Mouse (Mus musculus) cerebellum, adult 18-20 months (tissue): ENCODE measurements at regions not wholly inside any gene's neighbourhood (a gene's known extent, or its start where the extent isn't known, plus 50 kb on each side); places are given as distances from the start of the nearest gene placed in this dataset.

Experiments
- DNase-seq, 2 experiments: peaks; one replicate each; pipeline ENCODE4 v3.0.0; 2021

DNA sequence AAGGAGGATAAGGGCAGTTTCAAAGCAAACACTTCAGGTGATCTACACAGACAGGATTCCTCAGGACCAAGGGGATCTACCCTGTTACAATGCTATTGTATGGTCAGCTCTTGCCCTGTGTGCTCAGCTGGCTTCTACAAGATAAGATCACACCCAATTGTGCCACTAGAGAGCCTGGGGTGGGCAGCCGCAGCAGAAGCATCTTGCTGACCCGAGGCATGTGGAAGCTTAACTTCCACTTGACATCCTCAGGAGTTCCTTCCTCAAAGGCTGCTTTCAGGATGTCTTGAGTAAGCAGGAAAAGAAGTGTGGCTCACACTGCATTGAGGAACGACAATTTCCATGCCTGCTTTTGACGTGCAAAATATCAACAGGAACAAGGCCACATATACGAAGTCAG is 222.8 kb upstream of the Gpc5 start:
- no peak for DNase-seq

DNA sequence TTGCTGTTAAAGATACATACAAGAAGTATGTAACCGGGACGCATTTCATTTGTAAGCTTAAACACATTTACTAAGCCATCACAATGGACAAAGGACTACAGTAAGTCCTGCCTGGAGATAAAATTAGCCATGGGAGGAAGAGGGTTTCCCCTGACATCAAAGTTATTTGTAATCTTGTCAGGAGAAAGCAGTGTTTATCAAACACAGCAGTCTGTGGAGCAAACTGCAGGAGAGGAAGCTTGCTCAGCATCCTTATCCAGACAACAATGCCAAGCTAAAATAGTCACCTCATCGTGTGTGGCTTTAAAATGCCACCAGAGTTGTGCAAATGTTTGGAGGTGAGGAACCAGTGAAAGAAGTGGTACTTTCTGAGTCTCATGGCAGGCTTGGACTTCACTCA is 216.9 kb upstream of the Gpc5 start:
- no peak for DNase-seq

DNA sequence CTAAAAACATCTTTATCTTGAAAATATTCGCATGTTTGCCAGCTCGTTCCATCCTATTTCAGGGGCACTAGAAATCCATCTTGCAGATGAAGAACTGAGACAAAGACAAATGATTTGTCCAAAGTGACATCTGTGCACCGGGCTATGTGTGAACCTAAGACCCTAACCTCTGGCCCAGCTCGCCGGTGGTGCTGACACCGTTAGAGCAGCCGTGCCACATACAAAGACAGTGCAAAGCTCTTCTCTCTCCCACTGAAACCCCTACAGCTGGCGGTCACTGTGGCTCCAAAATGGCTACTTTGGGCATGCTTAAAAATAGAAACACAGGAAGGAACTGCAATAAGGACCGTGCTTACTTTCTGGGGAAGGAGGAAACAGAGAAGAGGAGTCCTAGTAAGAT is 215.6 kb upstream of the Gpc5 start:
- no peak for DNase-seq

DNA sequence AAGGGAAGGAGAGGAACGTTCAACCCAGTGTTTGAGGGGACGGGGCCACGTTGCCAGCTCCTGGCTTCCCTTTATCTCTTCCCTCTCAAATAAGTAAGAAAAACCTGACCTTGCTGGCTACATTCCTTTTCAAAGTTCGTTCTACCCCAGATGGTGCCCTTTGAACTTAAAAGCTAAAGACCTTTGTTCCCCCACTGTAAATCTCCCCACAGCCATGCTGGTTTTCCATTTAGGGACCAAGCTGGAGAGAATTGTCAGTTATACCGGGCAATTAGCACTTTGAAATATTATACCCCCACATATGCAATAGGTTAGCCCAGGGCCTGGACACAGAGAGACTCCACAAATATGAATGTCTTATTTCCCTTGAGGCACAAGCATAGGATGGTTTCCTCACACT is 214.5 kb upstream of the Gpc5 start:
- DNase-seq, result no peak

DNA sequence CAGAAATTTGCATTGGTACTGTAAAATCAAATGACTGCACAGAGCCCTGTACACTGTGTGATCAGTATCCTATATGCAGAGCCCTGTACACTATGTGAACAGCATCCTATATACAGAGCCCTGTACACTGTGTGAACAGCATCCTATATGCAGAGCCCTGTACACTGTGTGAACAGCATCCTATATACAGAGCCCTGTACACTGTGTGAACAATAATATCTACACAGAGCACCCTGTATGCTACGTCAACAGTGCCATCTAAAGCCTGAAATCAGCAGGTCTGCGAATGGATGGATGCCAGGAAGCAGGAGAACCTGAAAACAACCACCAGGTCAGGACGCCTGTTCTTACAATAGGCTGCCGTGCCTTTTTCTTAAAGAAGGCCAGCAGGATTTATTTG is 211.7 kb upstream of the Gpc5 start:
- DNase-seq, result no peak

DNA sequence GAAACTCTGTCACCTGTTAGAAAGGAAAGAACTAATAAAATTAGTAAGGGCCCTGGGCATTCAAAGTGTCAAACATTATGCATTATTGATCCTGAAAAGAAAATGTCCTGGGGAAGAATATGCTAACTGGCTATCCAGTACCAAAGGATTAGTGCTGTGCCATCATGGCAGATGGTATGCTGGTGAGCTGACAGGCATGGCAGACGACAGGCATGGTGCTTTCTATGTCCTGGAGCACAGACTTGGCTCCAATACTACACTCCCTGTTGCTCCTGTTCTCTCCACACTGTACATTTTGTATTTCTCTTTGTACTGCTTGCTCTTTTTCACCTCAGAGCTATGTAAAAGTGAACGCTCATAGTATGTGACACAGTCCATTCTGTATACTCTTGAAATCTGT is 187.9 kb upstream of the Gpc5 start:
- DNase-seq, result no peak

DNA sequence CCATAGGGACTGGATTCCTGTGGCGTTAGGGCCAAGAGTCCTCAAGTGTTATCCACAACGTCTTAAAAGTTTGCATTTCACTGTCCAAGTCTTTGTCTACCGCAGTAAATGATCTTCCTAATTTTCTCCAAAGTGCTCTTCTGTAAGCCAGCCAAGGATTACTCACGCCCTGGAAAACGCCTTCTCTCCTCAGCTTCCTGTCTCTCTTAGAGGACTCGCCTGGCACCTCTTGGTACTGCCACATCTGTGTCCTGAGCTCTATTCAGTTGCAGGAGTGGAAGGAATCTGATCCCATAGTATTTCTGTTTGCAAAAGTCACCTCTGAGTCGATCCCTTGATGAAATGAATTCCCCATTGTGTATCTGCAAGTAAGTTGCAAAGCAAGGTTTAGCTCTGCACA is 179.7 kb upstream of the Gpc5 start:
- DNase-seq, result no peak

DNA sequence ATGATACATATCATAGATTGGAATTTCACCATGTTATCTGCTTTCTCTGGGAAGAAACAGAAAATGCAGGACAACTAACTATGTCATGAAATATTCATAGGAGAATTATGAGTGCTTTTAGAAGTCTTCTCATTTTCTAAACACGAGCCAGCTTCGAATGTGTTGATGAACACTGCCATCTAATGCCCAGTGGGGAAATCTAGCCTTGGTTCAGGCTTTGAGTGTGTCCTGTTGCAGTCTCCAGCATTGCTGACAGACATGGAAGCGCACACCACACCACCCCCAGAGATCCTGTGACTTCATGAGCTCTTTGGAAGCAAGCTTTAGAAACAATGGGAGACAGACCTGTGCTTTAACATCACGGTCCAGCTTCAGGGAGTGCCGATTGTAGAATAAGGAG is 178.8 kb upstream of the Gpc5 start:
- DNase-seq, result no peak

DNA sequence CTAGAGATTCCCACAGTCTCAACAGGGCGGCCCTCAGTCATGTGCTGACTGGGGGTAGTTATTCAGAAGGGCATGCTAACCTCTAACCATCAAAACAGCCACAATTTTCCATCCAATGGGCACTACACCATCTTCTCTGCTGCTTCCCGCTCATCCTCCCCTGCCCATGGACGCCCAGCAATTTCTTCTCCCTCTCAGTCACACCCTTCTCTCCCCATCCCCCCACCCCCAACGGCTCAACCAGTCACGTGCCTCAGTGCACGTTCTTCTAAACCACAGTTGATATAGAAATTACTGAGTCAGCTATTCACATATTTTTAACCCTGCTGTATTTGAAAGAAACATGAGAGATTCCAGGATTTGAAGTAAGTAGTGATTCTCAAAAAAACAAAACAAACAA is 146.3 kb upstream of the Gpc5 start:
- no peak for DNase-seq

DNA sequence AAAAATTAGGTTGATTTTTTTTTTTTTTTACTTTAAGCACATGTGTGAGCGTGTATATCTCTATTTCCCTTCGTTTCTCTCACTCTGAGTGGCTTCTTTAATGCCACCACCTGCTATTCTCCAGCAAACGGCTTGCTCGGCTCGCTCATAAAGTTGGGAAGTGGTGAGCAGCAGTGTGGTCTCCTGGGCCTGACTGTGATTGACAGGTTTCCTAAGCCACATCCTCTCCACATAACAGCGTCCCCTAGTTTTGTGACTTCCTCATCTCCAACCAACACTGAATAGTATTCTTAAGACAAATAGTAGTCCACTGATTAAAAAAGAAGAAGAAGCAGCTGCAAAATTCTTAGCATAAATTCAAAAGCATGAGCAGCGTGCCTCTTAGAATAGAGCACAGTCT is 145.7 kb upstream of the Gpc5 start:
- DNase-seq, result no peak

DNA sequence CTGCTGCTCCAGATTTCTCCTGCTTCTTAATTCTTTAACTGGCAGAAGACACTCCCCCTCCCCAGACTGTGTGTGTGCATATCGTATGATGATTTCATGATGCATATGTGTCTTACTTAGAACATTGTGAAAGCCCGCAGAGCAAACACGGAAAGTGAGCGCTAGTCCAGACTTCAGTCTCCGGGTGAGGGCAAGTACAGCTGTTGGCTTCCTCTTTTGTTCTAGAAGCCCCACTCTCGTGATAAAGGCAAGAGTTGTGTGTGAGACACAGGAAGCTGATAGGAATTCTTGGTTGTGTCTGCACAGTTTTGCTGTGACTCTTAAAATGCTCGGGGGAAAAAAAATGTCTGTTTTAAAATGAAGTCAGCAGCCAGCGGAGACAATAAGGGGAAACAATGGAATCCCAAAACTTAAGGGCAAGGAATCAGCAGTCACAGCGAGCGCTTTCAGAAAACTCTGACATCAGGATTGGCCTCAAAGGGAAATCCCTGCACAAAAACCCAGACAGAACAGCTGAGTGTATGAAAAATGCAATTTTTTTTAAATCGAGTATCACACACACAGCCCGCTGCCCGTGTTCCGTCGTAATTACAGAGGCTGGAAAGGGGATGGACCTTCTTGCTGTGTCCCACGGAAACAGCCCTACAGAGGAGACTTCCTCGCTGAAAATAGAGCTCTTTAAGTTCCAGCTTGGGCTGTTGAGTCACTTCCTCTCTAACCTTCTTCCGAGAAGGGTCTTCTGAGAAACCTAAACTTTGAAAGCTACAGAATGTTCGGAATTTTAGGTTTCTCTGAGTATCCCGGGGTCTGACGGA is 143.5 kb upstream of the Gpc5 start:
- no peak for DNase-seq

DNA sequence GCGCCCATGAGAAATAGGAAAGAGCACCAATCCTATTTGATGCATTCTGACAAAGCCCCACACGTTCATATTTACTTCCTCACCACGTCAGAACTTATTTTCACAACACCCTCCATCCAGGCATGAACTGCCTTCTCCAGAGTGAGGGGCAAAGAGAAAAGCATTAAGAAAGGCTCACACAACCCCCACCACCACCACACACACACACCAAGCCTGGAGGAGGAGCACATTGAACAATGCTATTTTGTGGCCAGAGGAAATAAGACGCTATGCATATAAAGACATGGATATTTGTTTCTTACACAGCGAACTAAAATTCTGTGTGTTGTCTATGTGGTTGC is 142.9 kb upstream of the Gpc5 start:
- DNase-seq, result no peak

DNA sequence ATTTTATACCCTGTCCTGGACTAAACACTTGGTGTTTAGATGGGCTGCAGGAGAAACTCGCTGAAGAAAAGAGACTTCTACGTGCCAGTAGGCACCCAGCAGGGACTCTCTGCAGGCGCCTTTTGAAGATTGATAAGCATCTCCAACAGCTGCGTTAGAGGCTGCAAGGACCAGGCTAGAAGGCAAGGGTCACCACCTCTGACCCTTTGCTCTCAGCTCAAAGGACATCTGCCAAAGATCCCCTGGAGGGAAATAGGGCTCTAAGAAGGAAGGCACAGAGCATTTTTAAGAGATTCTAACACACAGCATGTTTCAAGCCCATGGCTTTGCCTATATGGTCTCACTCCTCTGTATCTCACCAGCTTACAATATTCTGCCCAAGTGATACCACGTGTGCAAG is 139.7 kb upstream of the Gpc5 start:
- DNase-seq, result no peak

DNA sequence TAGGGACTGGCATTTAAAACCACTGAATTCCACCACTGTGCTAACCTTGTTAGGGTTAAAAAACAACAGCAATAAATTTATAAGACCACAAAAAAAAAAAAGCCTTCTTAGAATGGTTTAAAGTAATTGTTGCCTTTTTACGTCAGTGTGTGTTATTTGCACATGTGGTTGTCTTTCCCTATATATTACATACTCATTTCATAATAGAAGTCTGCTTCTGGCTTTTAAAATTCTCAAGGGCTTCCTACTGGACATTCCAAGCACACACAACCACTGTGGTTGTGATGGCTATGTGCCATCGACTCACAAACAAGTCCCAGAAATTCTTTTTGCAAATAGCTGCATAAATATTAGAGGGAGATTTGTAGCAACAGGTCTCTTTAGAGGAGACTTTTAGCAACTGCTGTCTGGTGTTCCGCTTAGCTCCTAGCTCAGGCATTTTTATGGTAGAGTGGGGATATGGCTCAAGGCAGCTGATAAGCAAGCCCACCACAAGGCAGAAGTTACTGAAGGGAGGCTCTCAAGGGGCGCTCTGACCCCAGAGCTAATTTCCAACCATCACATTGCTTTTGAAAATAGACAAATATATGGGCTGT is 138.8 kb upstream of the Gpc5 start:
- DNase-seq, result no peak

DNA sequence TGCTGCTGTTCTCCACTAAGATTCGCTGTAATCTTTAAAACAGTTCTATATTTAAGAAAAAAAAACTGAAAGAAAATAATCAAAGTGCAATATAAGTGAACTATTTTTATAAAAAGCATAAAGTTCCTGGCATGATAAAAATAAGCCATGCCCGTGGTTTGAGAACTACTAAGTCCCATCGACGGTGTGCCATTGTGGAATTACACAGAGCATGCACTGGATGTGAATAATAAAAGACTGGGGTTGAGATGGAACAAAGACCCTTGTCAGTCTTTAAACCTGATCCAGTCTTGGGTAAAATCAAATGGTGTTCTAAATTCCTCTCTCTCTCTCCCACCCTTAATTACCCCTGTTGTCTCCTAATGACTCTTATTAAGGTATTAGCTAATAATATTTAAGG is 137.7 kb upstream of the Gpc5 start:
- DNase-seq, result no peak

DNA sequence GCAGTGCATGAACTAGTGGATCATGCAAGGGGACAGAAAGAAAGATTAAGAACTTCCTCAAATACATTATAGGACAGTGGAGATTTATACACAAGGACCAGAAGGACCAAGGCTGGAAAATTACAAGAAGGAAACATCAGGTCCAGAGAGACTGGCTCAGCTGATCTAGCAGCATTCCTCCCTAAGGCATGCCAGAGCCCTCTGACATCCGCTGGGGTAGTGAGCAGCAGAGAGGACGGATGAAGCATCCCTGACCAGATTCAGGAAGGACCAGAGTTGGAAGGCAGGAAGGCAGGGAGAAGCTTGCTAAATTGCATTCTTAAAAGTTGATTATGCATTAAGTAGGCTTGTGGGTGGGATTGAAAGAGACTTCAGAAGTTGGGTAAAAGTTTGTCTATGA is 136.4 kb upstream of the Gpc5 start:
- DNase-seq, result no peak

DNA sequence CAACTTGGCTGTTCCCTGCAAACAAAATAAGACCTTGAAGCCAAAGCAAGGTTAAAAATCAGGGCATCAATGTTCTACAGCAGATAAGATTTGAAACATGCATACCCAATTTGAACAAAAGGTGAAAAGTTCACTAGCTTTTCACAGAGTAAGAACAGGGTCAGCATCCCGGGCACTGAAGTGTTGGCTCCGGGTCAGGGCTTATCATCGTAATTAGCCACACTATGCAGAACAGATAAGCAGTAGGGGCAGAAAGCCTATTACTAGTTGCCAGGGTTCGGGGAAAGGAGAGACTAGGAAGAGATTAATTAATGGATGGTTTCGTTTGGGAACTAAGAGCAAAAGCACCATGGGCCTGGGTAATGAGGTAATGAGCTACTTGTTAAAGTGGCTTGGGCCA is 131.7 kb upstream of the Gpc5 start:
- DNase-seq, result no peak

DNA sequence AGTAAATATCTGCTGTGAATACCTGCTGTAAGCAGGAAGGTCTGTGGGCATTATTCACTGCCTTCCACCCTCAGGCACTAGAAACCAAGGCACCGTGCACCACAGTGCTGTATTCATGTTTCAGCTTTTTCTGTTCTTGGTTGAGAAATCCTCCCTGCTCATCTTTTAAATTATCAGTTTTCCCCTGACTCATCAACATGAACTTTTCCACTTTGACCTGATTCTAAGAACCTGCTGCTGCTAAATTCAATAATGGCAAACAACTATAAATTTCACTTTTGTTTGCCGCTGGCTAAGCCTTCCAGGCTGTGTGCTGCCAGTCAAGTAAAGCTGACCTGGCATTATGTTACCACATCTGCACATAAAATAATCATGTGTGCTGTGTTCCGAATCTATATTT is 126.1 kb upstream of the Gpc5 start:
- no peak for DNase-seq

DNA sequence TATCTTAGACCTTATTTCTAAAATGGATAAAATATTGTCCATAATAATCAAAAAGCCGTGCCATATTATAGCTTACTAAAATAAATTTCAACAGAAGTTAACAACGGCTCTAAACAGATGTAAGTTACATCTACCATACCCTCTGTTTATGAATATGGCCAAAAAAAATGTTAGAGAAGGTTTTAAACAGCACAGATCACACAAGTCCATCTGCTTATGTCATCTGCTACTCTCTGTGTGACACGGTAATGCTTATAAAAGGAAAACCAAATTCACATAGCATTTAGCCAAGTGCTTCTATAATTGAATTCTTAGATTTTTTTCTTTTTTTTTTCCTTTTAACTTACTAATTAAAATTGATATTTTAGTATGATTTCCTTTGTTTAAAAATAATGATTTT is 123.0 kb upstream of the Gpc5 start:
- DNase-seq, result no peak

DNA sequence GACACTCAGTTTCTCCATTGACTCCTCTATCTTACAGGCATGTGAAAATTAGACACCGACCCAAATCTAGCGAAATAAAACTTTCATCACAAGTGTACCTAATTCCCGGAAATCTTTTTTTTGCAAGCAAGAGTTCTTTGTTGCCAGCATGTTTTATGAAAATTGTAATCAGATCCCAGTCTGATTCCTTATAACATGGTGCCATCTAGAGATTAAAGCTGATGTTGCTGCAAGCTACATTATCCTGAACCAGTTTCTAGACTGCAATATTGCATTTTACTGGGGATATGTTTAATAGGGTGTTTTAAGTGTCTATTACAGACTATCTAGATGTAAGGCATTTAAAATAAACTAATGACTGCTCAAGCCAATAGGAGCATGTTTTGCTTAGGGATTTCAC is 110.9 kb upstream of the Gpc5 start:
- no peak for DNase-seq

DNA sequence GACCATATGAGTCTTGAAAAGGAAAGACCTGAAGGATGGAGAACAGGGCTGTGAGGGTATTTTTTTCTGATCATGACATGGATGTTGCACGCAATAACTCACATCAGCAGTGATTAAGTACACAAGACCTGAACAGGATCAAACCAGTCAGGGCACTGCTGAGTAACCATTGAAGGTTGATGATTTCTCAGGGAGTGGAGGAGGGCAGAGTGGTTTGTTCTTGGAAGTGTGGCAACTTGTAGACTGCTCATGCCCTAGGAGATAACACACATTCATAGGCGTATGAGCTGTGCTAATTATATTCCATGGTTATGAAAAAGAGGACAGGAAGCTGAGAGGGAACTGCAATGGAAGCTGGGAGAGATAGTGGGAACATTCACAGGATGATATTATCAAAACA is 88.8 kb upstream of the Gpc5 start:
- no peak for DNase-seq

DNA sequence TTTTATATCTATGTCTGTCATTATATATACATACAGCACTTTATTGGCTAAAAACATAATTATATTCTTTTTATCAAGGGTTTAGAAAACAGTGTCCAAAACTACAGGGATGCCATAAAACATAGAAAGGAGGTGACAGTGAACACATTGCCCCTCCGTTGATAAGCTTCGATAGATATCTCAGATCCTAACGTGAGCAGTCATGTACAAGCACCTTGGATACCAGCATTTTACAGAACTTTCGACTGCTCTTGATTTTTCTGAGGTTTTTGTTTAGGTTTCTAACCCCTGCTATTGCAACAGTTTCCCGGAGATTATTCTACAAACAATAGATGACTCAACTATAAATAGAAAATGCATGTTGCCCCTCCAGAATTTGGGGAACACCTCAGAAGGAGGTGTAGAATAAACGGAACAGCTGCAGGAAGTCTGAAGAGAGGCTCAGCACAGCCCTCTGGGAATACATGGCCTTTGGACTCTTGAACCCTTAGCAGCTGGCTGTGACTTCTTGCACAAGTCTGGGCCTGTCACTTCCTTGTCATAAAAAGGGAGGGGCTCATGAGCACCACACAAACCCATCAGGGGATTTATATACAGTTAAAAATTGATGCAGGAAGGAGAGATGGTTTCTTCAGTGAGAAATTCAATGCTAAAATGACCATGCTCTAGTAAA is 87.1 kb upstream of the Gpc5 start:
- no peak for DNase-seq

DNA sequence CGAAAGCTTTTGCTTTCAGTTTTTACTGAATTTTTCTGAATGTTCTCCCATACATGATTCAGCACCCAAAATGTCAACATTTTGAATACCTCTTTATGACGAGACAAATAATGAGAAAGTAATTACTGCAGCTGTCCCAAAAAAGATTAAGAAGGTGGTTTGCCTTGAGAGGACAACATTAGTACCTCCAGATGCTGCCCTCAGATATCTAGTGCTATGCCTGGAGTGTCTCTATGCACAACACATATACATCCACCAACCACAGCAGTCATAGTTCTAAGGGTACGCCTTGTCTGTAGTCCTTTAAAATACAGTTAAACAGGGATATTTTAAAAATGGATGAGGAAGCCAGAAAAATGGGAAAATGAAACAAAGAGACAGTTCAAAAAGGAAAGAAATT is 81.1 kb upstream of the Gpc5 start:
- no peak for DNase-seq

DNA sequence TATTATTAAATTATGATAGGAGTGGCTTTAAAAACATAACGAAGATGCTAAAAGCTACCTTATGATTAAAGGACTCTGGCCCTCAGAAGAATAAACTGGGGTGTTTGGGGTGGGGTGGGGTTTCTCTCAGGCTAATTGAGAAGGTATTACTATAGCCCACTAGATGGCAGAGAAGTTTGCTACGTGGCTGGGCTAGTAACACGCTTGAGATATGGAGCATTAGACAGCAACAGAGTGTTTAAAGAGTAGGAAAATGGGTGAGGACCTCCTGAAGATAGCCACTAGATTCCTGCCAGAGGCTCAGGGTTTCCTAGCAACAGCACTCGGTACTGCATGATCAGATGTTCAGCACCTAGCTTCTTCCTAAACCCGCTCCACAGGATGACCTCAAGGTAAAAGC is 76.7 kb upstream of the Gpc5 start:
- DNase-seq, result no peak
